Mouse (Mus musculus) midbrain, embryonic 12.5 days (tissue): ENCODE data around the gene Hebp2. TPM values are rescaled to one million over a fixed set of nuclear protein-coding genes. Genes with fewer than 3 reads are reported as not detected.

ENCODE experiments used
- ATAC-seq: fragments of 200-750 bp; cut with Nextera tagmentation; 2 replicates; pipeline ENCODE4 v1.8.0; 2017; ENCODE audit warnings: low read depth, moderate TSS enrichment, moderate library complexity; ENCODE audit not compliant: low FRiP score
- H3K27ac ChIP-seq: fragments of 300-500 bp; sonication (generic); replicated peaks from 2 replicates; pipeline ENCODE4 v1.5.1; 2016; ENCODE audit warnings: mild to moderate bottlenecking
- H3K27me3 ChIP-seq: fragments of 300-500 bp; sonication (generic); 2 replicates; pipeline ENCODE4 v1.6.1; 2016; ENCODE audit warnings: mild to moderate bottlenecking
- H3K36me3 ChIP-seq: fragments of 300-500 bp; sonication (generic); 2 replicates; pipeline ENCODE4 v1.6.1; 2016
- H3K4me1 ChIP-seq: fragments of 300-500 bp; sonication (generic); 2 replicates; pipeline ENCODE4 v1.6.1; 2016
- H3K4me2 ChIP-seq: fragments of 300-500 bp; sonication (generic); replicated peaks from 2 replicates; pipeline ENCODE4 v1.6.1; 2016; ENCODE audit warnings: mild to moderate bottlenecking, moderate library complexity
- H3K4me3 ChIP-seq: fragments of 300-500 bp; sonication (generic); 2 replicates; pipeline ENCODE4 v1.5.1; 2016; ENCODE audit warnings: mild to moderate bottlenecking
- H3K9ac ChIP-seq: fragments of 300-500 bp; sonication (generic); replicated peaks from 2 replicates; pipeline ENCODE4 v1.6.1; 2016; ENCODE audit warnings: mild to moderate bottlenecking, moderate library complexity
- H3K9me3 ChIP-seq: fragments of 300-500 bp; sonication (generic); 2 replicates; pipeline ENCODE4 v1.6.1; 2016; ENCODE audit warnings: mild to moderate bottlenecking
- WGBS: fragments of 180-500 bp; shearing (Covaris S2); methylation state at CpG from one replicate; pipeline ENCODE4 v1.1.7; 2016; 5-methylcytosine and 5-hydroxymethylcytosine counted together
- polyA plus RNA-seq: library from polyadenylated mRNA; unstranded; fragments of >200 nt; fragmentation: Nextera tagmentation; extraction: Ambion mirVana; gene quantifications from 2 replicates; pipeline ENCODE4 v1.2.1, GENCODE M21; 2016

Hebp2 gene
- polyA plus RNA-seq, 1 experiment from 2014 or later: 10.4 TPM

GRCm38 (mm10) chr10:18530161-18530560 is 15.7 kb downstream of the Hebp2 start:
- Histone ChIP-seq H3K36me3 (peaks cover 23% of the 10 kb centered on the region), H3K27me3 (no peaks in the 10 kb centered on the region), H3K4me1 (peaks cover 20% of the 10 kb centered on the region), H3K4me2 (no peak overlapping the region), H3K9ac (no peak overlapping the region), H3K27ac (no peak overlapping the region), H3K9me3 (no peaks in the 10 kb centered on the region), H3K4me3 (no peak overlapping the region)
- WGBS: 90% methylated on average over 4 of the region's 4 CpGs
- ATAC-seq: no peak

- Histone ChIP-seq H3K36me3 (peaks cover 32% of the 10 kb centered on the region), H3K4me2 (no peak overlapping the region), H3K27me3 (no peaks in the 10 kb centered on the region), H3K27ac (no peak overlapping the region), H3K4me3 (no peak overlapping the region), H3K9me3 (no peaks in the 10 kb centered on the region), H3K9ac (no peak overlapping the region), H3K4me1 (peaks cover 20% of the 10 kb centered on the region)
- ATAC-seq: no peak
- 80% methylated on average over 4 of the region's 4 CpGs for WGBS
Measured at GRCm38 (mm10) chr10:18529177-18529576, 16.7 kb downstream of the Hebp2 start.

GRCm38 (mm10) chr10:18528475-18528874 is 17.4 kb downstream of the Hebp2 start:
- H3K27me3 ChIP-seq: no peaks in the 10 kb centered on the region
- no peak overlapping the region for H3K27ac ChIP-seq
- no peak overlapping the region for H3K9ac ChIP-seq
- ATAC-seq: no peak
- no peak overlapping the region for H3K4me3 ChIP-seq
- H3K4me2 ChIP-seq: no peak overlapping the region
- WGBS: 56% methylated on average over 5 of the region's 5 CpGs
- H3K36me3 ChIP-seq: peaks cover 39% of the 10 kb centered on the region
- no peaks in the 10 kb centered on the region for H3K9me3 ChIP-seq
- peaks cover 20% of the 10 kb centered on the region for H3K4me1 ChIP-seq

- Histone ChIP-seq H3K9me3 (no peaks in the 10 kb centered on the region), H3K4me1 (peaks cover 20% of the 10 kb centered on the region), H3K9ac (no peak overlapping the region), H3K36me3 (peaks cover 39% of the 10 kb centered on the region), H3K27me3 (no peaks in the 10 kb centered on the region), H3K4me2 (no peak overlapping the region), H3K4me3 (no peak overlapping the region), H3K27ac (no peak overlapping the region)
- 85% methylated on average over 7 of the region's 7 CpGs for WGBS
- ATAC-seq: no peak
Measured at GRCm38 (mm10) chr10:18527766-18528165, 18.1 kb downstream of the Hebp2 start.

GRCm38 (mm10) chr10:18526851-18527675 is 18.8 kb downstream of the Hebp2 start:
- peaks cover 20% of the 10 kb centered on the region for H3K4me1 ChIP-seq
- H3K9ac ChIP-seq: no peak overlapping the region
- peak; percentile 46; the same call in 1 of the 2 replicates for ATAC-seq
- H3K27me3 ChIP-seq: no peaks in the 10 kb centered on the region
- WGBS: 79% methylated on average over 20 of the region's 20 CpGs
- no peaks in the 10 kb centered on the region for H3K9me3 ChIP-seq
- no peak overlapping the region for H3K4me2 ChIP-seq
- H3K27ac ChIP-seq: no peak overlapping the region; the same call in 1 of the 2 replicates
- H3K36me3 ChIP-seq: peaks cover 39% of the 10 kb centered on the region
- no peak overlapping the region for H3K4me3 ChIP-seq

GRCm38 (mm10) chr10:18526184-18526850 is 19.6 kb downstream of the Hebp2 start:
- no peak overlapping the region for H3K27ac ChIP-seq
- H3K4me2 ChIP-seq: no peak overlapping the region
- peak; percentile 65; the same call in 1 of the 2 replicates for ATAC-seq

GRCm38 (mm10) chr10:18525726-18526125 is 20.1 kb downstream of the Hebp2 start:
- Histone ChIP-seq H3K27ac (no peak overlapping the region), H3K9ac (no peak overlapping the region)
- no peak for ATAC-seq

More at GRCm38 (mm10) chr10:18526184-18526850, 19.6 kb downstream of the Hebp2 start:
- H3K27me3 ChIP-seq: no peaks in the 10 kb centered on the region
- peaks cover 31% of the 10 kb centered on the region for H3K36me3 ChIP-seq
- H3K4me1 ChIP-seq: peaks cover 20% of the 10 kb centered on the region
- 83% methylated on average over 22 of the region's 22 CpGs for WGBS
- no peak overlapping the region for H3K4me3 ChIP-seq
- H3K9ac ChIP-seq: no peak overlapping the region
- no peaks in the 10 kb centered on the region for H3K9me3 ChIP-seq

GRCm38 (mm10) chr10:18525311-18525710 is 20.6 kb downstream of the Hebp2 start:
- Histone ChIP-seq H3K9me3 (no peaks in the 10 kb centered on the region), H3K4me2 (no peak overlapping the region), H3K27ac (no peak overlapping the region), H3K36me3 (peaks cover 29% of the 10 kb centered on the region), H3K27me3 (no peaks in the 10 kb centered on the region), H3K4me3 (no peak overlapping the region), H3K4me1 (peaks cover 20% of the 10 kb centered on the region), H3K9ac (no peak overlapping the region)
- no peak for ATAC-seq
- WGBS: 78% methylated on average over 15 of the region's 15 CpGs

More at GRCm38 (mm10) chr10:18525726-18526125, 20.1 kb downstream of the Hebp2 start:
- Histone ChIP-seq H3K4me1 (peaks cover 20% of the 10 kb centered on the region), H3K36me3 (peaks cover 29% of the 10 kb centered on the region), H3K9me3 (no peaks in the 10 kb centered on the region), H3K4me3 (no peak overlapping the region), H3K27me3 (no peaks in the 10 kb centered on the region), H3K4me2 (no peak overlapping the region)
- 52% methylated on average over 9 of the region's 9 CpGs for WGBS

GRCm38 (mm10) chr10:18522556-18522955 is 23.3 kb downstream of the Hebp2 start:
- Histone ChIP-seq H3K4me1 (peaks cover 24% of the 10 kb centered on the region), H3K4me2 (no peak overlapping the region), H3K27ac (no peak overlapping the region), H3K9ac (no peak overlapping the region), H3K27me3 (no peaks in the 10 kb centered on the region), H3K9me3 (no peaks in the 10 kb centered on the region), H3K4me3 (no peak overlapping the region), H3K36me3 (peaks cover 29% of the 10 kb centered on the region)
- no peak for ATAC-seq
- 75% methylated on average over 2 of the region's 2 CpGs for WGBS

GRCm38 (mm10) chr10:18511496-18511895 is 34.4 kb downstream of the Hebp2 start:
- Histone ChIP-seq H3K27ac (no peak overlapping the region), H3K9ac (no peak overlapping the region), H3K4me3 (no peak overlapping the region), H3K27me3 (no peaks in the 10 kb centered on the region), H3K9me3 (no peaks in the 10 kb centered on the region), H3K4me1 (peaks cover 11% of the 10 kb centered on the region; the same call in 1 of the 2 replicates), H3K36me3 (peaks cover 4% of the 10 kb centered on the region), H3K4me2 (no peak overlapping the region)
- no peak for ATAC-seq
- 92% methylated on average over 11 of the region's 11 CpGs for WGBS

- Histone ChIP-seq H3K4me2 (no peak overlapping the region), H3K36me3 (peaks cover 4% of the 10 kb centered on the region), H3K27ac (no peak overlapping the region), H3K9ac (no peak overlapping the region), H3K4me3 (no peak overlapping the region), H3K9me3 (no peaks in the 10 kb centered on the region), H3K4me1 (peaks cover 17% of the 10 kb centered on the region; the same call in 1 of the 2 replicates), H3K27me3 (no peaks in the 10 kb centered on the region)
- ATAC-seq: no peak
- WGBS: 81% methylated on average over 3 of the region's 3 CpGs
Measured at GRCm38 (mm10) chr10:18510663-18511062, 35.2 kb downstream of the Hebp2 start.

- Histone ChIP-seq H3K9ac (no peak overlapping the region), H3K4me1 (peaks cover 23% of the 10 kb centered on the region; the same call in 1 of the 2 replicates), H3K9me3 (no peaks in the 10 kb centered on the region), H3K4me3 (no peak overlapping the region), H3K4me2 (no peak overlapping the region), H3K36me3 (peaks cover 4% of the 10 kb centered on the region), H3K27me3 (no peaks in the 10 kb centered on the region), H3K27ac (no peak overlapping the region)
- WGBS: 81% methylated on average over 1 of the region's 1 CpGs
- ATAC-seq: no peak
Measured at GRCm38 (mm10) chr10:18508586-18508985, 37.3 kb downstream of the Hebp2 start.
